Mouse (Mus musculus) cerebellum, adult 11-12 months (tissue): Measurements from ENCODE around the gene Tbccd1.
A peak's percentile ranks its signal among the peaks of the same experiment; 100 is the strongest.

Experiments used
- DNase-seq: peaks from one replicate; pipeline ENCODE4 v3.0.0; 2022

Tbccd1 gene

DNA sequence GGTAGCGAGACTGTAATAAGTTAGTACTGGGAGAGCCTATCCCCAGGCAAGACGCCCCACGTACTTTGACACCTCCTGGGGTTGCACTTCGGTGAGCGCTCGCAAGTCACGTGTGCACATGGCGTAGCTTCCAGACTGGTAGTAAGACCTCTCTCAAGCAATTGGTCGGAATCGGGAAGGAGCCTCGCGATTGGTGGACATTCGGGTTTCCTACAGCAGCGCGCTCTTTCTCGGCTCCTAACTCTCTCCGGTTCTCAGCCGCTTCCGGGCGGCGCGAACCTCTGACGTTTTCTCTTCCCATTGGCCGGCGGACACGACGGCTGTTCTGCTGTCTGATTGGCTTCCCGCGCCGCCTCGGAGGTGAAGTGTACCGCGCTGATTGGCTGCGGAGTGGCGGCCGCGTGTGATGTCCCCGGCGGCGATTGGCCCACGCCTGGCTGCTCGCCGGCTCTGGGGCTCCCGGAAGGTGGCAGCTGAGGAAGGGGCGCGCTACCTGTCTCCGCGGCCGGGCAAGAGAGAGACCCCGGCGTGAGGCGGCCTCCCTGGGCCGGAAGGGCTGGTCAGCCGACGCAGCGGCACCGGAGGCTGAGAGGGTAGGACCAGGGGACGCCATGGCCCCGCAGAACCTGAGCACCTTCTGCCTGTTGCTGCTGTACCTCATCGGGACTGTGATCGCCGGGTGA, at the start of gene Tbccd1, which contains the start of gene Dnajb11:
Gene Tbccd1 (minus strand): TSS at position 239 of the 683 bp plus-strand sequence.
Gene Dnajb11 (plus strand): TSS at position 415 of the 683 bp plus-strand sequence.
- DNase-seq, result peak; percentile 99

DNA sequence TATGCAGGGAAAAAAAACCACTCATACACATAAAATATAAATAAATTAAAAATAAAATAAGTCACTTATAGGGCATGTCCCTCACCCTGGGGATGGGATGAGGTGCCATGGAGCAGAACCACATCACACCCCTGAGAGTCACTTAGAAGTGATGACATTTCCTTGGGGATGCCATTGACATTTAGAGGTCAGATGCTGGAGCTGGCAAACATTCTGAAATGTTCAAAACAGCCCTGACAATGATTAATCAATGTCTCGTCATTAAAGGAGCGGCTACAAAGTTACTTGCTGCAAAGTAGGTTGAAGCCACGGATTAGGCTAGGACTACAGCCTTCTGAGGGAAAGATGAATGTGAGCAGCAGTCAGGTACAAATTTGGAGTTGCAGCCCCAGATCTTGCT, 43.9 kb upstream of the Tbccd1 start:
- DNase-seq, result no peak

DNA sequence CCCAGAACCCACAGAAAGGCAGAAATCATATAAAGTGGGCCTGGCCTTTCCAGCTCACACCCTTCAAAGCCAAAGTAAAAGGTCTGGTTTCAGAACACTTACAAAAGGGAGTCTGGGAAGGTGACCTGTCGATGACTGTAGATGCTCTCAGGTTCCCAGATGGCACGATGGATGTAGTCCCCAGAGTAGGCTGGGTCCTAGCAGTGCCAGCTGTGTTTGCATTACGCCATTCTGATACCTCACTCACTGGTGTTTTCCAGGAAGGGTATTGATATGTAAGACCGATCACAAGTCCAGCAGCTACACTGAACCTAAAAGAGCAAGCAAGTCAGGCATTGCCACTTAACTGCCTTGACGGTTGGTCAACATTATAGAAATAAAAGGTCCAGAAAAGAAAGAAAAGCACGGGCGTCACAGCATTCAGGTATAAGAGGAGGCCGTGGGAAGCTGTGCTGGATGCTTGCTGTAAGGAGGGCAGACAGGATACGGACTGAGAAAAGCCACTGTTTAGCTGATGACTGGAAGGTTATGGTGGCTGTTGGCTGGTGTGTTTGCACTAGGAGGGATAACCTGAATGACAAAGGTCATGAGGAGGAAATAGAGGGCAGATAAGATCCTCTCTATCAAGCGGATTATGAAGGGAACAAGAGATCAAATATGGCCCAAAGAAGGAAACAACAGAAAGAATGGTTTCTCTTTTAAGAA, 42.5 kb upstream of the Tbccd1 start:
- DNase-seq, result no peak

DNA sequence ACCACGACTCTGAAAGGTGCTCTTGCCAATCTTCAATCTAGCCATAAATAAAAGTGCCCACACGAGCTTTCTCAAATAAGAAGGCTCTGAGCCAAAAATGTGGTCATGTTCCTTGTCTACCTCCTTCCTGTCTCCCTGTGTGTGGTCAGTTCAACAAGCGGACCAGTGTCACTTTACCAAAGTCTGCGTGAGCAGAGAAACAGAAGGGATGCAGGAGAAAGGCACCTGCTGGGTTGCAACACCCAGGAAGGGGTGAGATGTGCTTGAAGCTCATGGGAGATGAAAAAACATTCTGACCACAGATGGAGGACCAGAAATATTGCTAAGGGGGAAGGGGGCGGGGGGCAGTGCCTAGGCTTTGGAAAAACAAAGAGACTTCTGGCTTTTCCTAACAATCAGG, 41.9 kb upstream of the Tbccd1 start:
- no peak for DNase-seq

DNA sequence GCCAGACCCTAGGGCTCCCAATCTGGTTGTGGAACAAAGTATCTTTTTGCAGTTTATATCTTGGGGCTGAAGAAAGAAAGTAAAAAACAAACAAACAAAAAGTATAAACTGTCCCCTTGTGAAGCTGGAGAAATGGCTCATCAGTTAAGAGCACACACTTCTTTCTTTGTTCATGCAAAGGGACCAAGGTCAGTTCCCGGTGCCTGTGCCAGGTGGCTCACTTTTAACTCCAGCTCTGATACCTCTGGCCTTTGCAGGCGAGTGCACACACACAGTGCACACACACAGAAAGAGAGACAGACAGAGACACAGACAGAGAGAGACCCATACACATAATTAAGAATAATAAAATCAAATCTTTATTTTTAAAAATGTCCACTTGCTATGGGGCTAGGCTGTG, 39.1 kb upstream of the Tbccd1 start:
- no peak for DNase-seq

DNA sequence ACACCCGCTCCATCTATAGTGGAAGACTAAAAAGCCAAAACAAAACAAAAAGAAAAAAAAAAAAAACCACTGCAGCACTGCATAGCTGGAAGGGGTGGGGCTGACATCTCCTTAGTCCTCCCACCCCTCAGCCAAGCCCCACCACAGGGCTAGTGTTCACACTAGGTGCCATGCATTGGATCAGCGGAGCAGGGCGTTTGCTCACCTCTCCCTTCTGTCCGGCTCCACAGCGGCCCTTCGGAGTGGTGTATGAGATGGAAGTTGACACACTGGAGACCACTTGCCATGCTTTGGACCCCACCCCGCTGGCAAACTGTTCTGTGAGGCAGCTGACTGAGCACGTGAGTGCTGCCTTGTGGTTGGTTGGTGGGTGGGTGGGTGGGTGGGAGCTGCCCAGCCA, 36.6 kb upstream of the Tbccd1 start:
- no peak for DNase-seq

DNA sequence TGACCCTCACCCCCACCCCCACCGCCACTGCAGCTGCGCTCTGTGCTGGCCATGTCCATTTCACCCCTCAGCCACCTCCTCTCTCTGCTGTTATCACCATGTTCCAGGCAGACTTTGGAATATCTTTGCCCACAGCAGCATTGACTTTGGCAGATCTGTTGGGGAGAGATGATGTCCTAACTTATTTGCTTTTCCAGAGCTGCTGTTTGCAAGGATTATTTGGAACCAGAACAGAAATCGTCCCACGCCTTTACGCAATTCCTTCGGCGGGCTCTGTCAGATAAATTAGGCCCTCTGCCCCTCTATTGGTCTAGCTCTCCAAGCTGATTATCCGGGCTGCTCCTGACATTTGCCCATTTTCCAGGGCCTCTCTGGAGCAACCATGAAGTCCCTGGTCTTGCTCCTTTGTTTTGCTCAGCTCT, 34.3 kb upstream of the Tbccd1 start:
- no peak for DNase-seq

DNA sequence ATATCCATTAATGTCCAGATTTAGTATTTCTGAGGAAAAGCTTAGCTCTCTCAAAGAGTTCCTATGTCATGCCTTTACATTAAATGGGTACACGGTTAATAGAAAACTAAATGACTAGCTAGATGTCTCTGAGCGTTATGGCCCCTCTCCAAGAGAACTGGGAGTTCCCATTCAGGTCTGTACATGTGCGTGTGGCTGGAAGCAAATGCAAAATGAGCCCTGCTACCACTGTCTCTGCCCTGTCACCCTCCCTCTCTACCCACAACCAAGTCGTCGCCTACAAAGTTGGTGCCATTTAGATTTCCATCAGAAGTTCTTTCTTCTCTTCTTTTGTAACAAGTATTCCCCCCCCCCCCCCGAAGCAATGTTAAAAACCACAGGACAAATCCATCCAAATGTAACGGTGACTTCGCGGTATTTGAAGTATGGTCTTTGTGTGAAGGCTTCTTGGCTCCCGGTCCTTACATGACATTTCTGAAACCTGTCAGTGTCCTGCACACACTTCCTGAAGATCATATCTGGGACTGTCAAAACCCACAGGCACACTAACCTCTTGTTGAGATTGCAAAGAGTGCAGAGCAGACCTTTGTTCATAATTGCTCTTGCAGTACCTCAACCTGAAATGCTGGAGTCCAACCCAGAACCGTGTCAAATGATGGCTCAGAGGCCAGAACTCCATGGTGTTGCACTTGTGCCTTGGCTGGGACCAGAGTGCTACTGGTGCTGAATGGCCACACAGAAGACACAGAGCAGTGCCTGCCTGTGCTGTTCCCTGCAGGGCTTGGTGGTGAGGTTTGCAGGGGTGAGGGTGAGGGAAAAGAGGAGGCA, 33.4 kb upstream of the Tbccd1 start, which contains the start of gene Ahsg:
Gene Ahsg (plus strand): TSS at position 595 of the 828 bp plus-strand sequence.
- no peak for DNase-seq

DNA sequence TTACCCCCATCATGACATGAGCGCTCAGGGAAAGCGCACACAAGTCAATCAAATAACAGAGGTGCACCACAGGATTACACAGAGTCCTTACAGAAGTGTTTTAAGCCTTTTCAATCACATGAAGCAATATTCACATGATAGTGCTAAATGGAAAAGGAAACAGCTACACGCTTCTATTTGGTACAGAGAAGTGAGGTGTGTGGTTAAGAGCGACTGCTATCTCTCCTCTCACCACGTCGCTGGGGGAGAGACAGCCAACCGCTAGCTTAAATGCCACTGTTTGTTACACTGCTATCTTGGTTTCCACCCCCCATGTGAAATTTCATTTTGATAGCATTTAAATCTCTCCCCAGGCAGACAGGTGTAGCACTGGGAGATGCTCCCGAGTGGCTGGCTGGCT, 32.2 kb upstream of the Tbccd1 start:
- no peak for DNase-seq

DNA sequence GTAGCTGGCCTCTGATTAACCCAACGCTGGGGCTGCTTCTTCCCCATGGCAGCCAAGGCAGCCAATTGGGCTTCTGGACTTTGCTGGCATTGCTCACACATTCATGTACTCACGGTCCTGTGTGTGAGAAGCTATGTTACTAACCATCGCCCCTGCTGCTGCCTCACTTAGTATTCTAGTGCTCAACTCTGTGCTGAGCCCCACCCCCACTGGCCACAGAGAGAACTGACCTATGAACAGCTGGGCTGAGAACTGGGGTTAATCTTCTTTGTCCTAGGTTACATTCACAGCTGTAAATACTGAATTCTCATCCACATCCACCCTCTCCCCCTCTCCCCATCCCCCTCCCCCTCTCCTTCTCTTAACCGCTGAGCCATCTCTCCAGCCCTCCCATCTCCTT, 31.4 kb upstream of the Tbccd1 start:
- no peak for DNase-seq

DNA sequence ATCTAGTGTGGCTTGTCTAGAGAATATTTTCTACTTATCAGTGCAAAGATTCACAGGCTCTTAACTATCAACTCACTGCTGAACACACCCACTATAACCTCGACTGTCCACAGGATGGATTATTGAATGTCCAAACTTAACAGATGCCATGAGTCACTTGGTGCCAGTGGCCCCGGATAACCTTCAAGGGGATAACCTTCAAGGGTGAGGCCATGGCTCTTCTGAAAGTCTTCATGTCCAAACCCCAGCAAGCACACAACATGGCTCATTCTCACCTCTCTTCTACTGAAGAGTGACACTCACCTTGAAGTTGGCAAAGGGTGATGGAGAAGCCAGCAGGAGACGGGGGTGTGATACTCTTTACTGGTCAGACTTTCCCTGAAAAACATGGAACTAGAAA, 29.3 kb upstream of the Tbccd1 start:
- no peak for DNase-seq

DNA sequence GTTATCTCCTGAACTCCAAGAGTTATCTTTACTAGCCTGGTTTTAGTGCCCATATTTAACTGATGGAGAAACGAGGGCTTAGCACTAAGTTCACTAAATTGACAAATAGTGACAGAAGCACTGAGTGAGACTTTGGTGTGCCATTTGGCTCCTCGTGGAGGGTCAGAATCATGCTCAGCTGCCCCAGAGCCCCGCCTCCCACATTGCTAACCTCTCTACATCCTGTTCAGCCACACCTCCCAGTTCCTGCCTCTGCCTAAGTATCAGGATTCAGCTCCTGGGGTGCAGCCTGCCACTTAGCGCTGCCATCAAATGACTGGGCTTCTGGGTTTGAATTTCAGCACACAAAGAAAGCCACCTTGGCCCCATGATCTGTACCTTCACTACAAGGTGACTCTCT, 27.9 kb upstream of the Tbccd1 start:
- DNase-seq, result no peak

DNA sequence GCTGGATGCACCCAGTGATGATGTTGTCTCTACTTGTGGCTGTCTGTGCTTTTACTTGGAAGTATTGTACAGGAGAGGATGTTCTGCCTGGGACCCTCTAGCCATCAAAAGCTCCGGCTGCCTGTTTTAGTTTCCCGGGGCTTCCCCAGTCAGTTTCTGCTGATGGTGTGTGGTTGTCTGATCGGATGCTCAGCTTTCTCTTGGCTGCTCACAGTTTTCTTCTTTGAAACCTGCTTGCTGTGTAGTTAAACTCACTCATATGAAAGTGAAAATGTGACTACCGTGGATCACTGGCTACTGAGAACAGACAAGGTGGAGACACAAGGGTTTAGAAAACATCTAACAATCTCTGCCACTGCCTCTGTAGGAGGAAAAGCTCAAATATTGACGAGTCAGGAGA, 26.0 kb upstream of the Tbccd1 start:
- DNase-seq, result no peak

DNA sequence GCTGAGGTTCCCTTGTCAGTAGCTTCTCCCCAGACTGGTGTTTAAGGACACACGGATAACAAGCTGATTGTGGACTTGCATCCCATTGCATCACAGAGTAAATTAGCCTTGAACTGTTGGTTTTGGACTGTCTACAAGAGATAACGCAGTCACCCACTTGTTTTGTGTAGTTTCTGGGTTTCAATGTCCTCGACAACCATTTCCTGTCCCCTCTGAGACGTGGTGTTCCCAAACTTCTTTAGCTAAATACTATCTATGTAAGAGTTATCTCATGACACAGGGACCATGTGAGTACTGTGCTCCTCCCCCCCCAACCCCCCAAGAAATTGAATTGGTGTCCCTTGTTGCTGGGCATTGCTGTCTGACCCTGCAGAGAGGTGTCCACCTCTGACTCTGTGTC, 24.0 kb upstream of the Tbccd1 start:
- DNase-seq, result no peak

DNA sequence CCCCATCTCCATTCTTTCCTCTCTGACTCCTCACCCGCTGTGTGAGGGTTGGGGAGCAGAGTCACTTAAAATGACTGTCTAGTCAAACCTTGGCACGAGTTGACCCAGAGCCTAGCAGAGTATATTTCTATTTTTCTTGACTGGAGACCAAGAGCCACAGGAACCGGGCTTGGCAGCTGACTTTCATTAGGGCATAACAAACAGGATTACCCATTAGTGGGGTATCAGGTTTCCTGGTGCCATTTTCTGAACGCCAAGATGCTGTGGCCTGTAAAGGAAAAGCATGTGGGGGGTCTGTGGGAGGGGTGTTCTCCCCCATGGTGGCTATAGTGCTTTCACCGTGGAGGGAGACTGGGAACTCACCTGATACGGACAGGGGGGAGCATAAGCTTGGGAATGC, 23.4 kb upstream of the Tbccd1 start:
- no peak for DNase-seq

DNA sequence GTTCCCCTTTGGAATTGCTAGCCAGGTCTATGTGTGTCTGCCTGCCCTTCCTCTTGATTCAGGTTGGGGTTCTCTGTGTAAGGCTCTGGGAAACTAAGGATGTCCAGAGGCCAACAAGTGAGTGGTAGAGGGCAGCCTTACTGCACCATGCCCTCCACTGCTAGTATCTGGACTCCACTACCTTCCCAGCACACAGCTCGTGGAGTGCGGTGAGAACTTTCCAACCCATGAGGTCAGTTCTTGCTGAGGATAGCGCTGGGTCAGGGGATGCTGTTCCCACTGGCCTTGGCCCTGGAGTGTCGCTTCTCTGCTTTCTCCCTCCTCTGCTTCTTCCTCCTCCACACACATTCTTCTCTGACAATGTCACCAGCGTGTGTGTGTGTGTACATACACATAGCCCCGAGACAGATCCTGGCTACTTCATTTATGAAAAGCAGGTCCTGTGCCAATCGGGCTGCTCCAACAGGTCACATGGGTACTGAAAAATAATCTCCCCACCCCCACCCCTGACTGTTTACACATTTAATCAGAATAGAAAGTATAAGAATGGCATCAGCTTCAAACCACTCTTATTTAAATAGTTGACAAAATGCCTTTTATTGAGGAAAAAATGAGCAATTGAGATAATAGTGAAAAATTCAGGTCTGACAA, 22.6 kb upstream of the Tbccd1 start:
- DNase-seq, result no peak

DNA sequence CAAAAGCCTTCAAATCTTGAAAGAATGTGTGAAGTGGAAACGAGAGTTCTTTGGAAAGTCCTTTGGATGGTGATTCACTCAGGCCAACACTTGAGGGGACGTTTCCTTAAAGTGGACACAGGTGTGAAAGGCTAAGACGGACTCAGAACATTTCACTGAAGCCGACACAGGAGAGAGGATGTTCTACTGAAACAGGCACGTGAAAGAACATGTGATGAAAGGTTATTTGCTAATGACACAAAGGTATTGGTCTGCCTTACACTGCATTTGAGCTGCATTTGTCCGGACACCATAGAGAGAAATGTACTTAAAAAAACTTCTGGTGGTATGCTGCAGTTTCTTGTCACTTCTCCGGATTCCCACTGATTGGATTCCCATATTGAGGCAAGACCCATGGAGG, 21.2 kb upstream of the Tbccd1 start:
- no peak for DNase-seq

DNA sequence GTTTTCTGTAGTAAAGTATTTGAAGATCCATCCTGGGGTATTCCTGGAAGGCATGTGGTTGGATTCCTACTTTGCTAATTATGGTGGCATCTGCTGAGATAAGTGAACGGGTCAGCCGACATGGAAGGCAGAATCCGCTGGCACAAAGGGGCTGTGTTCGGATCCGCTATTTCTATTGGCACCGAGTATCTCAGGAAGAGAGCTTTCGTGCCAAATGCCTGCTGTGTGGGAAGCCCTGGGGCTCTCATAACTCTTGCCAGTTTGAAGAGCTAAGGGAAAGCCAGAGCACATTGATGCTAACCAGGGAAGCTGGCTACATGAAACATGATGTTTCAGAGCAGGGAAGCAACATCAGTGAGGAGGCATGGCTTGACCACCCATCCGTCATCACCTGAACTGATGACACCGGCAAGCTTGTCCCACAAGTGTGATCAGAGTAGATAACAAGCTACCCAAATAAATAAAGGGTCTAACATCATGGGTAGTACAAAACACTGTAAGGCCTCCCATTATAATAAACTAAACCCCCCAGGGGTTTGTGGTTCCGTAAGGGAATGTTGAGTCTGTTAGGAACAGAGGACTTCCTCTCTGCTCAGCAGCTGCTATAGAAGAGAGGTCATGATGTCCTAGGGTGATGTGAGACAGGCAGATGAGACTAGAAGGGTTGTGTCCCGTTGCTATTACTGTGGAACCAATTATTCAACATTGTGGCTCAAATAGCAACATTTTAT, 20.4 kb upstream of the Tbccd1 start:
- DNase-seq, result peak; percentile 21

DNA sequence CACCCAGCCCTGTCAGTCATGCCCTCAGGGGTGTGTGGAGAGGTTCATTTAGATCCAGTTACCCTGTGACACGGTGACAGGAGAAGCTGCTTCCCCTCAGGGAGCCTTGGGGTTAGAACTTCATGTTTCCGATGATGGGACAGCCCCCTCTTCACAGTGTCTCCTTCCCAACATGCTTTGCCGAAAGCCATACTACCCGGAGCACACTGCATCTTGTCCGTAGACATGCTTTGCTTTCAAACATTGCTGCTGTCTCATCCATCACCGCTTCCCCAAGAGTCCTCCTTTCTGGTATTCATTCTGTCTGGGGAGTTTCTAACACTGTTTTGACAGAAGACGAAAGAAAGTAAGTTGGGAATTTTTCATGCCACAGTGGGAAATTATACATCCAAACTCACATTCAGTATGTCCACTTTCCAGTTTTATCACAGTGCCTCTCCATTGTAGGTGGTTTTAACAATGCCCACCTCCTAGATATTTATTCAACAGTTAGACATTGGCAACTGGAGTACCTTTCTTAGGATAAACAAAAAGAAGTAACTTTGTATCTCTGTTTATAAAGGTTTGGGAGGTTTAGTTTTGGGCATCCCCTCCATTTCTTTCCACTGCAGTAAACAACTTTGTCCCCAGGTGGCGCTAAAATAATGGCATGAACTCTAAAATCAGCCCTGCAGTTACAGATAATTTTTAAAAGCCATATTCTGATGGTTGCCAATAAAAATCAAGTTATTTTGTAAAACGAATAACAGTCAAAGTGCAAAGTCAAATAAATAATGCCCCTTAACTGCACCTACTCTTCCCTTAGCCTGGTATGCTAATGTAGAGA, 19.0 kb upstream of the Tbccd1 start:
- no peak for DNase-seq

DNA sequence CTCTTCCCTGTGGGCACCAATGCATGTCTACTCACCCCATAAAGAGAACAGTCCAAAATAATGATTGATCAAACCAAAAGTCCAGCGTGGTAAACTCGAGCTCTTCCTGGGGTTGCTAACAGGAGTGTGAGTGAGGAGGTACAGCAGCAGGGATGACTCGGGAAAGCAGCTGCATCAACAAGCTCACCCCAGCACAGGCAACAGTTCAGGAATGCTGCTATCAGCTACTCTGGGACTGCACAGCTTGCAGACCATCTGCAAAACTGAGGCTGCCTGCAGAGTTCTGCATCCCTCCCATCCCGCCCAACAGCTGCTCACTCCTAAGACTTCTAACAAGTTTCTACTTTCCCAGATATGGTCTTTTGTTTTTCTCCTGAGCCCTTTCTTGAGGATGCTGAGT, 15.9 kb upstream of the Tbccd1 start:
- no peak for DNase-seq

DNA sequence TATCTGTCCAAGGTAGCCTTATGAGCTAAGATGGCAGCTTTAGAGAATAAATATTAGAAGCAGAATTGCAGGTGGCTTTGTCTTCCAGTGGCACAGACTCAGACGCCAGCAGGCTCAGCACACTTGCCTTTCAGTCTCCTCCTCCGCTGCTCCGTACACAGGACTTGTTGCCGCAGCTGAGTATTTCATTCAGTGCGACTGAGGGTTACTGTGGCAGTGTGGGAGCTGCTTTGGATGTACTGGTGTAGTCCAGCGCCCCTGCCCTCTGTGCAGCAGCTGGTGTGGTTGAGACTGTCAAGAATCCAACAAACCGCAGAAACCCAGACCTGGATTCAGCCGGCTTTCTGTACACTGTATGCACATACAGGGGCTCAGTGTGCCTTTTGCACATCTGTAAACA, 14.9 kb upstream of the Tbccd1 start:
- no peak for DNase-seq

DNA sequence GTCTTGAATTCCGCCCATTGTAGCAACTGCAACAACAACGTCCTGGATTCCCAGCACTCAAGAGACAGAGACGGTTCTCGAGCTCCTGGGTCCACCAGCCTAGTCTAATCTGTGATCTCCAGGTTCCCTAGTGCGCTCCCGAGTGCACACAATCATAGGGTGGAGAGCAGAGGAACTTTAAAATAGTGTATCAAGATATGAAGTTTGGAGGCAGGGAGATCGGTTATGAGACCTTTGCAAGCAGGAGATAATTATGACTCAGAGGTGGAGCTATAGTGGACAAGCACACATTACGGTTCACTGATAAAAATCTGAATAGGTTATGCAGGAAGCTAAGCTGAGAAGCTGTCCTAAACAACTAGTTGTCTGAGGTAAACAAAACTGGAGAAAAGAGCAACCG, 696 bp downstream of the Tbccd1 start:
- DNase-seq, result no peak
